Mouse (Mus musculus) stomach, embryonic 16.5 days (tissue): ENCODE results near the gene Suclg1. TPM values are rescaled to one million over a fixed set of nuclear protein-coding genes. Genes with fewer than 3 reads are reported as not detected.

Experiments used
- ATAC-seq: fragments of 200-750 bp; cut with Nextera tagmentation; 2 replicates; pipeline ENCODE4 v1.8.0; 2017; ENCODE audit warnings: moderate number of reproducible peaks, moderate TSS enrichment; ENCODE audit not compliant: insufficient read depth, low FRiP score
- H3K27ac ChIP-seq: fragments of 300-500 bp; sonication (generic); 2 replicates; pipeline ENCODE4 v1.5.1; 2014; ENCODE audit warnings: low read length
- H3K27me3 ChIP-seq: fragments of 300-500 bp; sonication (generic); 2 replicates; pipeline ENCODE4 v1.6.1; 2014; ENCODE audit warnings: low read length, control low read depth, mixed read lengths; ENCODE audit not compliant: control insufficient read depth, insufficient read depth
- H3K36me3 ChIP-seq: fragments of 300-500 bp; sonication (generic); 2 replicates; pipeline ENCODE4 v1.6.1; 2014; ENCODE audit warnings: low read length; ENCODE audit not compliant: control insufficient read depth, insufficient read depth
- H3K4me1 ChIP-seq: fragments of 300-500 bp; sonication (generic); 2 replicates; pipeline ENCODE4 v1.6.1; 2014; ENCODE audit warnings: low read length, control low read depth, mixed read lengths; ENCODE audit not compliant: control insufficient read depth, insufficient read depth
- H3K4me2 ChIP-seq: fragments of 300-500 bp; sonication (generic); 2 replicates; pipeline ENCODE4 v1.6.1; 2014; ENCODE audit warnings: low read depth, low read length, mixed read lengths
- H3K4me3 ChIP-seq: fragments of 300-500 bp; sonication (generic); replicated peaks from 2 replicates; pipeline ENCODE4 v1.5.1; 2014; ENCODE audit warnings: mild to moderate bottlenecking, low read length
- H3K9ac ChIP-seq: fragments of 300-500 bp; sonication (generic); 2 replicates; pipeline ENCODE4 v1.6.1; 2014; ENCODE audit warnings: low read length
- H3K9me3 ChIP-seq: fragments of 300-500 bp; sonication (generic); replicated peaks from 2 replicates; pipeline ENCODE4 v1.6.1; 2016; ENCODE audit warnings: low read length, control low read depth; ENCODE audit not compliant: control insufficient read depth
- WGBS: fragments of 180-500 bp; shearing (Covaris S2); extraction: QIAGEN DNeasy Blood & Tissue Kit; methylation state at CpG from one replicate; pipeline ENCODE4 v1.1.7; 2014; 5-methylcytosine and 5-hydroxymethylcytosine counted together
- polyA plus RNA-seq: library from polyadenylated mRNA; unstranded; fragments of >200 nt; fragmentation: Nextera tagmentation; extraction: Ambion mirVana; gene quantifications from 2 replicates; pipeline ENCODE4 v1.2.1, GENCODE M21; 2015

Suclg1 gene
- polyA plus RNA-seq, 1 experiment from 2014 or later: 205 TPM

GRCm38 (mm10) chr6:73254307-73255228 is 6.4 kb downstream of the Suclg1 start:
- Histone ChIP-seq H3K27ac (no peak overlapping the region), H3K36me3 (peaks cover 10% of the 10 kb centered on the region; the same call in 1 of the 2 replicates), H3K27me3 (no peaks in the 10 kb centered on the region), H3K4me2 (no peak overlapping the region), H3K4me1 (peaks cover 11% of the 10 kb centered on the region), H3K9me3 (no peaks in the 10 kb centered on the region), H3K9ac (no peak overlapping the region), H3K4me3 (no peak overlapping the region)
- 73% methylated on average over 9 of the region's 9 CpGs for WGBS
- ATAC-seq: no peak

DNA sequence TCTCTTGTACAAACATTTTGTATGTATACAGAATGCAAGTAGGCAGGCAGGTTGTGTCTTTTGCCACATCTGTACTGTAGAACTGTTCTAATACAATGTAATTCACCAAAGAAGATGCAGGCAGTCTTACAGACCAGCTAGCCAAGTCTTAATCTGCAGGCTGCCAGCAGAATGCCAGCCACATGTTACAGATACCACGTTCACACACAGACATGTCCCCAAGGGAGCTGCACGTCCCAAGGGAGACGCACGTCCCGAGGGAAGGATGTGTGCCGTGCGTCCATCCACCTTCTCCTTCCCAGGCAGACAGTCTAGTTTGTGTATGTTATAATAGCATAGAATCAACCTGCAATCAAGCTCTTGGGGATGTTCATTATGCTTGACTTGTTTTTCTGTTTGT is 8.9 kb downstream of the Suclg1 start:
- Histone ChIP-seq H3K9me3 (no peaks in the 10 kb centered on the region), H3K9ac (no peak overlapping the region), H3K4me2 (no peak overlapping the region), H3K27me3 (no peaks in the 10 kb centered on the region), H3K4me3 (no peak overlapping the region), H3K4me1 (0 out of 2 replicates have a peak, but pooled peaks cover 3% of the 10 kb centered on the region), H3K27ac (no peak overlapping the region), H3K36me3 (peaks cover 10% of the 10 kb centered on the region; the same call in 1 of the 2 replicates)
- 91% methylated on average over 7 of the region's 7 CpGs for WGBS
- ATAC-seq: no peak

DNA sequence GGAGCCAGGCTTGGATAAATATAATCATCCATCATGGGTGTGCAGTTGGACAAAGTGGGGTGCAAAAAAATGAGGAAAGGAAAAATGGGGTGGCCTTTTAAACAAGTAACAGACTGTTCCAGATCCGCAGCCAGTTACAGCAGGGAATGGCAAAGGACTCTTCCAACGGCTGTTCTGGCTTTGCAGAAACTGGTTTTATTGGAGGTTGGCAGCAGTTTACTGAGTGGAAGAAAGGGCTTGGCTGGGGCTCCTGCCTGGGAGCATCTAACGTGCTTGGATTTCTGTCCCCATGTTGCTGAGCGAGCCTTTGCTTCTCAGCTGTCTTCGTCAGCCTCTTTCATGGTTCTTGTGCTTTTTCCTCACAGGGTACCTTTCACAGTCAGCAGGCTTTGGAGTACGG is 11.9 kb downstream of the Suclg1 start:
- H3K4me3 ChIP-seq: no peak overlapping the region
- no peak for ATAC-seq
- WGBS: 85% methylated on average over 6 of the region's 6 CpGs
- peaks cover 21% of the 10 kb centered on the region for H3K36me3 ChIP-seq
- H3K4me1 ChIP-seq: no peaks in the 10 kb centered on the region
- H3K27ac ChIP-seq: no peak overlapping the region
- H3K27me3 ChIP-seq: no peaks in the 10 kb centered on the region
- no peak overlapping the region for H3K9ac ChIP-seq
- H3K4me2 ChIP-seq: no peak overlapping the region
- H3K9me3 ChIP-seq: no peaks in the 10 kb centered on the region

DNA sequence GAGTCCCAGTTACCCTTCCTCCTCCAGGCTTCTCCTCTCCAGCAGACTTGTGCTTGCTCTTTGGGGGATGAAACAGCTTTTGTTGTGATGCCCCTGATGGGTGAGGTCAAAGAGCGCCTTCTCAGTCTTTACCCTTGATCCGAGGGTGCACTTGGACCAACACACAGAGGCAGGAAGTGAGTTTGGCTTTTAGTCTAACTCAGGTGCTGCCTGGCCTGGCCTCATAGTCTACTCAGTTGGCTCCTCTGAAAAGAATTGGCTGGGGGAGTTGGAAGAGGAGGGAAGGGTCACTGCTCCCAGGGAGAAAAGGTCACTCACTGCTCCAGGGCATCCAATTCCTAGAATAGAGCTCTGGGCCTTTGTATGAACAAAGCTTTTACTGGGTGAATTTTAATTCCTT is 16.6 kb downstream of the Suclg1 start:
- H3K4me3 ChIP-seq: no peak overlapping the region
- 78% methylated on average over 2 of the region's 2 CpGs for WGBS
- no peak overlapping the region for H3K9ac ChIP-seq
- H3K9me3 ChIP-seq: no peaks in the 10 kb centered on the region
- no peaks in the 10 kb centered on the region for H3K4me1 ChIP-seq
- peaks cover 11% of the 10 kb centered on the region; the same call in 1 of the 2 replicates for H3K36me3 ChIP-seq
- no peak overlapping the region for H3K4me2 ChIP-seq
- no peak overlapping the region for H3K27ac ChIP-seq
- H3K27me3 ChIP-seq: no peaks in the 10 kb centered on the region
- no peak for ATAC-seq

DNA sequence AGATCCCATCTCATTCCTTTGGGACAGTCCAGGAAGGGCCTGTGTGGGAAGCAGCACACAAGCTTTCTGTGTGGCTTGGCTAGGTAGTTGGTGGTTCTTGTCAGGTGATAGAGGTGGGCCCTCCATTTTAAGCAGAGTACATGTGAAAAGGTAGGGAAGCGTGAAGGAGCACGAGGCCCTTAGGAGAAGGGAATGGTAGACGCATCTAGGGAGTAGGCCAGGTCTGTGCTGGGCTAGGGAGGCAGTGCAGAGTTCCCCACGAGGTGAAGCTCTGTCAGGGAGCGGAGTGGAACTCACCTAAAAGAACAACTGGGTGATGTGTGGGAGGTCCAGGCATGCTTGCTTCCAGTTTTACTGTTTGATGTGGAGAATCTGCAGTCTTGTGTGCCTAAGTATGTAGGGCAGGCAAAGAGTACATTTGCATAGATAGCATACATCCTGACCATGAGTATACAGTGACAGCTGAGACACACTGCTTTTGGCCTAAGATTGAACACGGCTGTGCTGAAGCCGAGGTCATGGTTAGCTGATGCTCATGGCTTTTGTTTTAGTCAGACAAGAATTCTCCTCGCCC is 19.6 kb downstream of the Suclg1 start:
- no peaks in the 10 kb centered on the region for H3K4me1 ChIP-seq
- H3K4me2 ChIP-seq: no peak overlapping the region
- no peak overlapping the region for H3K4me3 ChIP-seq
- no peaks in the 10 kb centered on the region for H3K27me3 ChIP-seq
- H3K27ac ChIP-seq: no peak overlapping the region
- no peaks in the 10 kb centered on the region for H3K9me3 ChIP-seq
- WGBS: 89% methylated on average over 8 of the region's 8 CpGs
- no peak for ATAC-seq
- H3K9ac ChIP-seq: no peak overlapping the region
- peaks cover 22% of the 10 kb centered on the region for H3K36me3 ChIP-seq

- Histone ChIP-seq H3K9me3 (no peaks in the 10 kb centered on the region), H3K4me2 (no peak overlapping the region), H3K36me3 (peaks cover 21% of the 10 kb centered on the region), H3K27me3 (no peaks in the 10 kb centered on the region), H3K4me1 (no peaks in the 10 kb centered on the region), H3K4me3 (no peak overlapping the region), H3K27ac (no peak overlapping the region), H3K9ac (no peak overlapping the region)
- ATAC-seq: no peak
- WGBS: 91% methylated on average over 3 of the region's 3 CpGs
Observed at GRCm38 (mm10) chr6:73269374-73269773, 21.2 kb downstream of the Suclg1 start.

DNA sequence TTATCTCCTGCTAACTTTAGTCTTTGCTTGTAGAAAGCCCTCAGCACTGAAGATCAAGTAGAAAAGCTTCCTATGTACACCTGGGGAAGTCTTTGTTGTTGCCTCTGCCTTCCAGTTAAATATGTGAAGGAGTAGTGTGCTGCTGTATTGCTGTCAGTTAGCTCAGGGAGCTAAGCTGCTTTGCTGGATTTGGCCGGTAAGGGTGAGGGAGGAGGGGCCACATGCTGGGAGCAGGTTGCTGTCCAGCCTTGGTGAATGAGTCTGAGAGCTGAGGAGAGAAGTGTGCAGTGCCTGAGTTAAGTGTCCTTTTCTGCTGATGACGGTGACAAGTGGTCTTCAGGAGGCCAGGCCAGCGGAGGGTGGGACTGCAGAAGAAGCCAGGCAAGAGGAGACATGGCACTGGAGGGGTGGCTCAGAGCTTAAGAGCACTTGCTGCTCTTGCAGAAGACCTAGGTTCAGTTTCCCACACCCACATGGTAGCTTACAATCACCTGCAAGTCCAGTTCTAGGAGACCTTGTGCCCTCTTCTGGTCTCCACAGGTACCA is 23.4 kb downstream of the Suclg1 start:
- Histone ChIP-seq H3K4me3 (no peak overlapping the region), H3K4me1 (no peaks in the 10 kb centered on the region), H3K9ac (no peak overlapping the region), H3K27ac (no peak overlapping the region), H3K36me3 (peaks cover 34% of the 10 kb centered on the region), H3K9me3 (no peaks in the 10 kb centered on the region), H3K27me3 (no peaks in the 10 kb centered on the region), H3K4me2 (no peak overlapping the region)
- ATAC-seq: no peak
- WGBS: 86% methylated on average over 3 of the region's 3 CpGs

DNA sequence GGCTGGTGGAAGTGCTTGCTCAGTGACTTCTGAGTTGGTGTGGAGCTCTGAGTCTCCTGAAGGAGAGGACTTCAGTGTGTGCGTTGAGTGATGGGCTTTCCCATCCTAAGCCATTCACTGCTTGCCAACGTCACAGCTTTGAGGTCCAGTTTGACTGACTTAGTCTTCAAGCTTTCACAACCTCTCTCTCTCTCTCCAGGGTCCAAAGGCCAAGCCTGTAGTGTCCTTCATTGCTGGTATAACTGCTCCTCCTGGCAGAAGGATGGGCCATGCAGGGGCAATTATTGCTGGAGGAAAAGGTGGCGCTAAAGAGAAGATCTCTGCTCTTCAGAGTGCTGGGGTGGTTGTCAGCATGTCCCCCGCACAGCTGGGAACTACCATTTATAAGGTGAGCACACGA is 26.8 kb downstream of the Suclg1 start:
- WGBS: 90% methylated on average over 5 of the region's 5 CpGs
- H3K4me2 ChIP-seq: no peak overlapping the region
- H3K4me1 ChIP-seq: no peaks in the 10 kb centered on the region
- no peak overlapping the region for H3K4me3 ChIP-seq
- peaks cover 39% of the 10 kb centered on the region for H3K36me3 ChIP-seq
- H3K27me3 ChIP-seq: no peaks in the 10 kb centered on the region
- no peaks in the 10 kb centered on the region for H3K9me3 ChIP-seq
- H3K27ac ChIP-seq: no peak overlapping the region
- ATAC-seq: no peak
- H3K9ac ChIP-seq: no peak overlapping the region

GRCm38 (mm10) chr6:73279681-73280080 is 31.5 kb downstream of the Suclg1 start:
- Histone ChIP-seq H3K4me2 (no peak overlapping the region), H3K9me3 (no peaks in the 10 kb centered on the region), H3K27me3 (no peaks in the 10 kb centered on the region), H3K4me3 (no peak overlapping the region), H3K27ac (no peak overlapping the region), H3K36me3 (peaks cover 20% of the 10 kb centered on the region), H3K4me1 (no peaks in the 10 kb centered on the region), H3K9ac (no peak overlapping the region)
- ATAC-seq: no peak
- 68% methylated on average over 8 of the region's 8 CpGs for WGBS
